Mouse (Mus musculus) ES-Bruce4 (cell line): ENCODE measurements around the gene Eef1g.

Experiments
- CTCF ChIP-seq: IDR thresholded peaks from one replicate; pipeline ENCODE4 v1.8.1; 2011; ENCODE audit warnings: low read depth, low read length
- EP300 ChIP-seq: IDR thresholded peaks from 2 replicates; pipeline ENCODE4 v1.6.1; 2011; ENCODE audit warnings: low read depth, low read length; ENCODE audit not compliant: insufficient read depth
- POLR2A ChIP-seq: IDR thresholded peaks from one replicate; pipeline ENCODE4 v1.8.1; 2011; ENCODE audit warnings: low read length; ENCODE audit not compliant: insufficient read depth

- TF ChIP-seq CTCF = no peak
- no peak for TF ChIP-seq POLR2A
- no peak for TF ChIP-seq EP300
Measured at GRCm38 (mm10) chr19:8962256-8962655, 4.6 kb upstream of the Eef1g start.
